Mouse (Mus musculus) frontal cortex, adult (tissue): ENCODE results near the gene Vps13d.
A peak's percentile ranks its signal among the peaks of the same experiment; 100 is the strongest.

Experiments used
- ATAC-seq: cut with Nextera tagmentation; 2 replicates; pipeline ENCODE4 v1.9.2; 2017; ENCODE audit warnings: mild to moderate bottlenecking, moderate library complexity, mixed read lengths; ENCODE audit not compliant: low TSS enrichment

Vps13d gene

GRCm38 (mm10) chr4:144980110-144980509, 214.7 kb downstream of the Vps13d start:
- ATAC-seq = no peak

DNA sequence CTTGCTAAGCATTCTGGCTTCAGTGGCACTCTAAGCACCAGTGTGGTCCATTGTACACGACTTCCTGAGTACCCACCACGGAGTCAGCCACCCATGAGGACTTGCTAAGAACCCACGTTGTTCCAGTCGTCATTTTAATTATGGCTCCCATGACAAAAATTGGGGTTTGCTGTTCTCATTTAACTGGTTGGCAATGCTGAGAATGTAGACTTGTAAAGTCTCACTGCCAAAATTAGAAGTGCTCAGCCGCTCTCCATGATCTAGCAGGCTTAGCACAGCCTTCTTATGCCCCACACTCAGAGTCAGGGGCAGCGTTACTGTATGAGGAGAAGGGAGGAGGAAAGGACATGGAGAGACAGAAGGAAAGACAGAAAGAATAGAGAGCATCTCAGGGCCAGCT, 216.8 kb downstream of the Vps13d start:
- ATAC-seq = peak; percentile 77

- no peak for ATAC-seq
Observed at GRCm38 (mm10) chr4:144977057-144977456, 217.7 kb downstream of the Vps13d start.

- no peak for ATAC-seq
Observed at GRCm38 (mm10) chr4:144975505-144975904, 219.3 kb downstream of the Vps13d start.

DNA sequence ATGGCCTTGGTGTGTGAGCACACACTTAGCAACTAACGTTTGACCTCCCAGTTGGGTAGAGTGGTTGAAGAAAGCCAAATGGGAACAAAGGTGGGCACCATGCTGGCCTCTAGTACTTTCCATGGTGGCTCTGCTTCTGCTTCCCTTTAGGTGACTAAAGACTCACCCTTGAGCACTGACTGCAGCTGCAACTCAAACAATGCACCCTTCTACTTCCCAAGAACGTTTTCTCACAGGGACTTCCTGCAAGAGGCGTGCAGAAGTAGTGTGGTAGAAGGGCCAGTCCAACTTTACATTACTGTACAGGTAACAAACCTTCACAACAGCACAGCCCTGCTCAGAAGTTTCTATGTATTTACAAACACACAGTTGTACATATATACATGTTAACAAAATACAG, 220.3 kb downstream of the Vps13d start:
- ATAC-seq = no peak

- peak; percentile 52 for ATAC-seq
Observed at GRCm38 (mm10) chr4:144972948-144973720, 221.7 kb downstream of the Vps13d start.

- ATAC-seq = no peak
Observed at GRCm38 (mm10) chr4:144971048-144971447, 223.8 kb downstream of the Vps13d start.

DNA sequence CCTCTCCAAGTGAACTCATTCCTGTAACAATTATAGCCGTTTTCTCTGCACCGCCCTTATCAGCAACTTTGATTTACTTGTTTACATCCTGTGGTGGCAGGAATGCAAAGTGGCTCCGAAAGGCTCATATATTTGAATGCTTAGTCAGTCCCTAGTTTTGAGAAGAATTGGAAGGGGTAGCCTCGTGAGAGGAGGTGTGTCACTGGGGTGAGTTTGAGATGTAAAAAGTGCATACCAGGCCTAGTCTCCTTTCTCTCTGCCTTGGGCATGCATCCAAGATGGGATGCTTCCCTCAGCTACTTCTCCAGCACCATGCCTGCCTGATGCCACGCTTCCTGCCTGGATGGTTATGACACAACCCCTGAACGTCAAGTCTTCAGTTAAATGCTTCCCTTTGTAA, 225.8 kb downstream of the Vps13d start:
- ATAC-seq = no peak

- no peak for ATAC-seq
Observed at GRCm38 (mm10) chr4:144968371-144968770, 226.4 kb downstream of the Vps13d start.

DNA sequence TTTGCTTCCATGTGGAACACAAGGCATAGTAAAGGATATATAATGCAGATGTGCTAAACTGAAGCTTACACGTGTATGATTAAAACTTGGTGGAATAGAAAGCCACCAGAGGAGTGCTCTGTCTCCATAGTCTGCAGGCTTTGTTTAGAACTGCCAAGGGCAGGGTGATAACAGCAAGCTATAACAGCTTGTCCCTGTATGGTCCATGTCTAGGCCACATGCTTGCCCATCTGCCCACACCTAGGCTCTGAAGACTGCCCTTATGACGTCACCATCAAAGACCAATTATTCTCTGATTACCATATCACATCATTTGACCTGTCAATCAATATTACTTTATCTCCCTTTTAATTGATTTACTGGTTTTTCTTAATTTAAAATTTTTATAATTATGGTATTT, 229.6 kb downstream of the Vps13d start:
- no peak for ATAC-seq

DNA sequence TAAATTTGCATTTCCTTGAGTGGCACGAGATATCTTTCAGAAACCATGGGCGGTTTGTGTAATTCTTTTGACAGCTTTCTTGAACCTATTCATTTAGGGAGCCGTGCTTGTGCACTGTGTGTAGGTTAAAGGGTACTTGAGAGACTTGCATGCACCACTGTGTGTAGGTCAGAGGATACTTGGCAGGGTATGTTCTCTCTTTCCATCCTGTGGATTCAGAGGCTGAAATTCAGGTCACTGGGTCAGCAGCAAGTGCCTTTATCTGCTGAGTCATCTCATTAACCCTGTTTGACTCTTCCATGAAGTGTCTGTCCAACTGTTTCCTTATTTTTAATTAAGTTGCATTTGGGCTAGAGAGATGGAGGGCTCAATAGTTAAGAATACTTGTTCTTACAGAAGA, 233.1 kb downstream of the Vps13d start:
- ATAC-seq = no peak

DNA sequence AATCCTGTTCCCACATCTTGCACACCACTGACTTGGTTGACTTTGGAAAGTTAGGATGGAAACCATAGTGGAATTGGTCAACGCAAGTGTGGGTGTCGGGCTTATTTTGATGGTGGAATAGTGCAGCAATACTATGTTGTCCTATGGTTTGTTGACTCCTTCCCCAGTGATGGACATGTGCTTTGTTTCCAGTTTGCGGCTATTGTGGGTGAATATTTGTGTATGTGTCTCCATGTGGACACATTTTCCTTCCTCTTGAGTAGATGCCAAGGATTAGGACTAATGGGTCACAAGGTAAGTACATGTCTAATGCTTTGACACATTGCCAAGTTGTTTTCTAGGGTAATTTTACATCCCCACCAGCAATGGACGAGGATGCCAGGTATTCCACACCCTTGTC, 233.6 kb downstream of the Vps13d start:
- ATAC-seq = no peak

DNA sequence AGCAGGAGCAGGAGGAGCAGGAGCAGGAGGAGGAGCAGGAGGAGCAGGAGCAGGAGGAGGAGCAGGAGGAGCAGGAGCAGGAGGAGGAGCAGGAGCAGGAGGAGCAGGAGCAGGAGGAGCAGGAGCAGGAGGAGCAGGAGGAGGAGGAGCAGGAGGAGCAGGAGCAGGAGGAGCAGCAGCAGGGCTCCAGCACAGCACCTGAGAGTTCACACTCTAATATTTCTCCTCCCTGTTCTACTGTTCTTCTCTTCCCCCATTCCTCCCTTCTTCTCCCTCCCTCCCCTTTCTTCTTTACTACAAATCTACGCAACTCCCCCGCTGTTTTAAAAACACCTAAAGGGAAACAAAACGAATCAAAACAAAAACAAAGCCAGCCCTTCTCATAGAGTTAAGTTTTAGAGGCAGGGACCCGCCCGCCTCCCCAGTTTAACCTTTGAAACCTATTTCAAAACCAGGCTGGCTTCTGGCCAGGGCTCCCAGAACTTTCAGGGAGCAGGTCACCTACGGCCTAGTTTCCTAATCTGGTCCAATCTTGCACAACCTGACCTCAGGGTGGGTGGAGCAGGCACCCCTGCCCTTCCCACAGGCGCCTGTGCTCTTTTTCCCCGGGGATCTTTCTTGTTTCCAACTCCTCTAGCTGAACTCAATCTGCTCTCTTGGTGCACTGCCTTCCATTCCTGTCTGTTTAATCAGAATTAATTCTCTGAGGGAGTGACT, 234.5 kb downstream of the Vps13d start:
- ATAC-seq = no peak

DNA sequence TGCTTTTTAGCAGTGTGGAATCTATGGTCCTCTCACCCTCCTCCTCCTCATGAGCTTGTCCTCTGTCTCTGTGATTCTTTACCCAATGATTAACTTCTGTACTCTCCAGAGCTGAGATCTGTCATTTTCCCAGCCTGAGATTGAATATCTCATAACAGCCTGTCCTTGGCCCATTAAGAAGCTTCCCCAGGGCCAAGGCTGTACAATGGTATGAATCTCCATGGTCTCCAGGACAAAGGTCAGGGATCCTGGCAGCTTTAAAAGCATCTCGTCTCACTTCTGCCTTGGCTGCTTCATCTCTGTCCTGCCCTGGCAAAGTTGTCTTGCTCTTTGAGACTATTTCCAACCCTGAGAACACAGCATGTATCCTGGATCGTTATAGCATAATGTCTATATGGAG, 237.1 kb downstream of the Vps13d start:
- ATAC-seq = no peak

- ATAC-seq = no peak
Observed at GRCm38 (mm10) chr4:144957186-144957585, 237.6 kb downstream of the Vps13d start.

DNA sequence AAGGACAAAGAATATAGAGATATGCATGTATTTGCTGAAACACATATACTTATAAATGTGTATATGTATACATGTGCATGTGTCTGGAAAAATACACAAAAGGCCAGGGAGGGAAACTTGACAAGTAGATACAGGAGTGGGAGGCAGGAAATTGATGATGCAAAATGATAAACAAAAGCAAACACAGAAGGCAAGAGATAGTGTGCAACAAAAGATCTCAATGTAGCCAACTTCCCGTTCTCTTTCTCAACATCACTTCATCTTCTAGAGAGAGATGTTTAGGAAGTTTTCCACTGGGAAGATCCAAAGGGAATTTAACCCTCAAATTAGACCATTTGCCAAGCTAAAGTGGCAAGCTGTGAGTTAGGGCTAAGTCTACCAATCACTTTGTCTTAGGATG, 238.5 kb downstream of the Vps13d start:
- ATAC-seq = no peak

DNA sequence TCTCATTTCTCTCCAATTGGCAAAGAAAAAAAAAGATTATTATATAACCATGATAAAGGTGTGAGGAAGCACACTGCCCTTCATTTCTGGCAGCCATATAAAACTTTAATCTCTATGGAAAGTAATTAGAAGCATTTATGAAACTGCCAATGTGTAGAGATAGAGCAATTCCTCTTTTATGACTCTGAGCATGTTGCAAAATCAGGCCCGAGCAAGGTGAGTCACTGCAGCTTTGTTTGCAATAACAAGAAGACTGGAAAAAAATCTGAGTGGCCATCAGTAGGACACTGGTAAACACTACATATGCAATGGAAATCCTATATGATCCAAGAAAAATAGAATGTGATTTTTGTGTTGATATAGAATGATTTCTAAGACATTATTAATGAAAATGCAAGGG, 238.9 kb downstream of the Vps13d start:
- ATAC-seq = no peak

DNA sequence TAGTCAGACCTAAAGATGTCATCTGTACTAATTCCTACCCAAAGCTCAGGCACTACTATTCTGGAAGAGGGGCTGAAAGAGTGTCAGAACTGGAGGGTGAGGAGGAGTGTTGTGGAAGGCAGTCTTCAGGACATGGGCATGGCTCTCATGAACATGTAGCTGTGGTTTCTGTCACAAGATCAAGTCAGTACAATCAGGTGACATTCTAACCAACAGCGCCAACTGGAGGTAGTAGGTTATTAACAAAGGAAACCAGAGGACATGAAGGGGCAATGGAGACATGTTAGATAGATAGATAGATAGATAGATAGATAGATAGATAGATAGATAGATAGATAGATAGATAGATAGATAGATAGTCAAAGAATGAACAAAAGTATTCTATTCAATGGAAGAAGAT, 241.4 kb downstream of the Vps13d start:
- ATAC-seq = no peak

DNA sequence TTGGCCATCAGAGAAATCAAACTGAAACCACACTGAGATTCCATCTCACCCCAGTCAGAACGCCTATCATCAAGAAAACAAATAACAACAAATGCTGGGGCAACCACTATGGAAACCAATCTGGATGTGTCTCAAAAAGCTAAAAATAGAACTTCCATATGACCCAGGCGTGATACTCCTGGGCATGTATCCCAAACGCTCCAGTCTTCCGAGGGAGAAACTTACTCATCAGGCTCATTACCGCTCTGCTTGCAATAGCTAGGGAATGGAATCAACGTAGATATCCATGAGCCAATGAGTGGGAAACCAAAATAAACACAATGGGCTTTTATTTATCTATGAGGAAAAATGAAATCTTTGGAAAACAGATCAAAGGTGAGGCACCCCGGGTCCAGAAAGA, 242.9 kb downstream of the Vps13d start:
- ATAC-seq = no peak

- no peak for ATAC-seq
Observed at GRCm38 (mm10) chr4:144950883-144951282, 243.9 kb downstream of the Vps13d start.

DNA sequence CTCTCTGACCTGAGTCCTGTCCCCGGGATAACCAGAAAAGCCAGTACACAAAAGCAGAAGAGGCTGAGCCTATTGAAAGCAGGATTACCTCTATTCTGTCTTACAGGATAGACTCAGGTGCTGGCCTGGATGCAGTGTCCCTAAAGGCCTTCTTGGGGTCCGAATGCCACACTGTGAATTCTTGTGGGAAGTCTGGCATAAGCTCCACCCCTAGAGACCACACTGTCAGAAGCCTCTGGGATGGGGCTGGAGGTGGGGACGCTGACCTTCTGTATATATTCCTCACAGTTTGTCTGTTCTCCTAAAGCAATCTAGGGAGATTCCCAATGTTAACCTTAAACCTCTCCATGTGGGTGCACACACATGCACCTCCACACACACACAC, 244.5 kb downstream of the Vps13d start:
- ATAC-seq = no peak

- no peak for ATAC-seq
Observed at GRCm38 (mm10) chr4:144949441-144950326, 245.1 kb downstream of the Vps13d start.
